Mouse (Mus musculus) hindbrain, embryonic 13.5 days (tissue): ENCODE data around the gene Sarnp. TPM values are rescaled to one million over a fixed set of nuclear protein-coding genes. Genes with fewer than 3 reads are reported as not detected.

Experiments
- ATAC-seq: fragments of 200-750 bp; cut with Nextera tagmentation; 2 replicates; pipeline ENCODE4 v1.8.0; 2017; ENCODE audit warnings: moderate TSS enrichment; ENCODE audit not compliant: low FRiP score
- H3K27ac ChIP-seq: fragments of 300-500 bp; sonication (generic); 2 replicates; pipeline ENCODE4 v1.5.1; 2015; ENCODE audit warnings: inconsistent platforms, mild to moderate bottlenecking, moderate library complexity
- H3K27me3 ChIP-seq: fragments of 300-500 bp; sonication (generic); 2 replicates; pipeline ENCODE4 v1.6.1; 2015; ENCODE audit warnings: mild to moderate bottlenecking, inconsistent platforms
- H3K36me3 ChIP-seq: fragments of 300-500 bp; sonication (generic); 2 replicates; pipeline ENCODE4 v1.6.1; 2015; ENCODE audit warnings: mild to moderate bottlenecking, inconsistent platforms
- H3K4me1 ChIP-seq: fragments of 300-500 bp; sonication (generic); replicated peaks from 2 replicates; pipeline ENCODE4 v1.6.1; 2015; ENCODE audit warnings: inconsistent platforms
- H3K4me2 ChIP-seq: fragments of 300-500 bp; sonication (generic); 2 replicates; pipeline ENCODE4 v1.6.1; 2015; ENCODE audit warnings: inconsistent platforms, mild to moderate bottlenecking, moderate library complexity
- H3K4me3 ChIP-seq: fragments of 300-500 bp; sonication (generic); 2 replicates; pipeline ENCODE4 v1.5.1; 2015; ENCODE audit warnings: mild to moderate bottlenecking, inconsistent platforms
- H3K9ac ChIP-seq: fragments of 300-500 bp; sonication (generic); 2 replicates; pipeline ENCODE4 v1.6.1; 2015; ENCODE audit warnings: mild to moderate bottlenecking, inconsistent platforms
- H3K9me3 ChIP-seq: fragments of 300-500 bp; sonication (generic); 2 replicates; pipeline ENCODE4 v1.6.1; 2016; ENCODE audit warnings: inconsistent platforms
- WGBS: fragments of 180-500 bp; shearing (Covaris S2); methylation state at CpG from one replicate; pipeline ENCODE4 v1.1.7; 2015; 5-methylcytosine and 5-hydroxymethylcytosine counted together
- polyA plus RNA-seq: library from polyadenylated mRNA; unstranded; fragments of >200 nt; fragmentation: Nextera tagmentation; extraction: Ambion mirVana; gene quantifications from 2 replicates; pipeline ENCODE4 v1.2.1, GENCODE M21; 2015

Sarnp gene
- polyA plus RNA-seq, 1 experiment from 2014 or later = 190 TPM

- Histone ChIP-seq H3K27me3 (peaks cover 15% of the 10 kb centered on the region; the same call in 1 of the 2 replicates), H3K27ac (no peak overlapping the region)
Observed at GRCm38 (mm10) chr10:128912791-128913190, 95.7 kb downstream of the Sarnp start.

GRCm38 (mm10) chr10:128913219-128913618, 96.1 kb downstream of the Sarnp start:
- no peak overlapping the region for H3K4me2 ChIP-seq
- peaks cover 37% of the 10 kb centered on the region for H3K4me1 ChIP-seq
- peaks cover 19% of the 10 kb centered on the region for H3K36me3 ChIP-seq
- H3K9me3 ChIP-seq = no peaks in the 10 kb centered on the region
- no peak overlapping the region for H3K27ac ChIP-seq
- ATAC-seq = peak; percentile 8; the same call in 1 of the 2 replicates
- WGBS = 13% methylated on average over 5 of the region's 5 CpGs
- no peak overlapping the region for H3K4me3 ChIP-seq
- H3K27me3 ChIP-seq = peaks cover 11% of the 10 kb centered on the region; the same call in 1 of the 2 replicates
- H3K9ac ChIP-seq = no peak overlapping the region

More at GRCm38 (mm10) chr10:128912791-128913190, 95.7 kb downstream of the Sarnp start:
- peaks cover 32% of the 10 kb centered on the region for H3K4me1 ChIP-seq
- H3K36me3 ChIP-seq = peaks cover 15% of the 10 kb centered on the region
- no peaks in the 10 kb centered on the region for H3K9me3 ChIP-seq
- no peak overlapping the region for H3K9ac ChIP-seq
- H3K4me2 ChIP-seq = no peak overlapping the region
- WGBS = 78% methylated on average over 4 of the region's 4 CpGs
- H3K4me3 ChIP-seq = no peak overlapping the region
- ATAC-seq = no peak

- Histone ChIP-seq H3K4me2 (no peak overlapping the region), H3K27ac (no peak overlapping the region), H3K36me3 (peaks cover 23% of the 10 kb centered on the region), H3K9ac (no peak overlapping the region), H3K27me3 (0 out of 2 replicates have a peak, but pooled peaks cover 7% of the 10 kb centered on the region), H3K9me3 (no peaks in the 10 kb centered on the region), H3K4me1 (peaks cover 41% of the 10 kb centered on the region), H3K4me3 (no peak overlapping the region)
- ATAC-seq = no peak; the same call in 1 of the 2 replicates
- 68% methylated on average over 12 of the region's 12 CpGs for WGBS
Observed at GRCm38 (mm10) chr10:128913696-128914095, 96.6 kb downstream of the Sarnp start.

GRCm38 (mm10) chr10:128915550-128915949, 98.4 kb downstream of the Sarnp start:
- Histone ChIP-seq H3K27ac (no peak overlapping the region), H3K27me3 (0 out of 2 replicates have a peak, but pooled peaks cover 4% of the 10 kb centered on the region), H3K4me3 (no peak overlapping the region), H3K4me2 (no peak overlapping the region), H3K9ac (no peak overlapping the region), H3K36me3 (peaks cover 30% of the 10 kb centered on the region), H3K4me1 (peaks cover 42% of the 10 kb centered on the region), H3K9me3 (no peaks in the 10 kb centered on the region)
- no peak for ATAC-seq
- 85% methylated on average over 2 of the region's 2 CpGs for WGBS

GRCm38 (mm10) chr10:128916665-128917064, 99.5 kb downstream of the Sarnp start:
- Histone ChIP-seq H3K4me1 (peaks cover 46% of the 10 kb centered on the region), H3K4me2 (no peak overlapping the region), H3K27ac (no peak overlapping the region), H3K9ac (no peak overlapping the region), H3K9me3 (no peaks in the 10 kb centered on the region), H3K36me3 (peaks cover 30% of the 10 kb centered on the region), H3K27me3 (no peaks in the 10 kb centered on the region), H3K4me3 (no peak overlapping the region)
- 94% methylated on average over 3 of the region's 3 CpGs for WGBS
- ATAC-seq = no peak

GRCm38 (mm10) chr10:128917400-128917799, 100.3 kb downstream of the Sarnp start:
- ATAC-seq = no peak
- Histone ChIP-seq H3K4me3 (no peak overlapping the region), H3K27ac (no peak overlapping the region), H3K4me2 (no peak overlapping the region), H3K4me1 (peaks cover 53% of the 10 kb centered on the region), H3K9ac (no peak overlapping the region), H3K27me3 (no peaks in the 10 kb centered on the region), H3K36me3 (peaks cover 30% of the 10 kb centered on the region), H3K9me3 (no peaks in the 10 kb centered on the region)
- WGBS = 94% methylated on average over 6 of the region's 6 CpGs

GRCm38 (mm10) chr10:128918246-128918645, 101.1 kb downstream of the Sarnp start:
- WGBS = 74% methylated on average over 7 of the region's 7 CpGs
- Histone ChIP-seq H3K27ac (peak overlapping the region; percentile 74), H3K4me2 (no peak overlapping the region), H3K36me3 (peaks cover 30% of the 10 kb centered on the region), H3K9me3 (no peaks in the 10 kb centered on the region), H3K4me3 (no peak overlapping the region), H3K4me1 (peaks cover 58% of the 10 kb centered on the region), H3K9ac (peak overlapping the region; percentile 24), H3K27me3 (no peaks in the 10 kb centered on the region)
- ATAC-seq = no peak

GRCm38 (mm10) chr10:128919203-128919631, 102.1 kb downstream of the Sarnp start:
- 15% methylated on average over 6 of the region's 6 CpGs for WGBS
- peaks cover 59% of the 10 kb centered on the region for H3K4me1 ChIP-seq
- peak overlapping the region; percentile 35; the same call in 1 of the 2 replicates for H3K9ac ChIP-seq

GRCm38 (mm10) chr10:128919966-128920365, 102.8 kb downstream of the Sarnp start:
- H3K9me3 ChIP-seq = no peaks in the 10 kb centered on the region
- 88% methylated on average over 7 of the region's 7 CpGs for WGBS
- ATAC-seq = no peak

More at GRCm38 (mm10) chr10:128919203-128919631, 102.1 kb downstream of the Sarnp start:
- Histone ChIP-seq H3K27me3 (no peaks in the 10 kb centered on the region), H3K36me3 (peaks cover 30% of the 10 kb centered on the region), H3K4me2 (no peak overlapping the region; the same call in 1 of the 2 replicates), H3K4me3 (no peak overlapping the region), H3K27ac (peak overlapping the region; percentile 74), H3K9me3 (no peaks in the 10 kb centered on the region)
- peak; percentile 2; the same call in 1 of the 2 replicates for ATAC-seq

GRCm38 (mm10) chr10:128920736-128921161, 103.6 kb downstream of the Sarnp start:
- no peaks in the 10 kb centered on the region for H3K27me3 ChIP-seq
- H3K4me1 ChIP-seq = peaks cover 61% of the 10 kb centered on the region
- H3K27ac ChIP-seq = peak overlapping the region; percentile 74; the same call in 1 of the 2 replicates
- ATAC-seq = no peak
- peaks cover 27% of the 10 kb centered on the region for H3K36me3 ChIP-seq
- H3K4me2 ChIP-seq = no peak overlapping the region
- H3K9me3 ChIP-seq = no peaks in the 10 kb centered on the region
- H3K4me3 ChIP-seq = no peak overlapping the region
- H3K9ac ChIP-seq = 0 out of 2 replicates have a peak overlapping the region, but pooled peaks have one; percentile 91
- 74% methylated on average over 3 of the region's 3 CpGs for WGBS

More at GRCm38 (mm10) chr10:128919966-128920365, 102.8 kb downstream of the Sarnp start:
- peak overlapping the region; percentile 74 for H3K27ac ChIP-seq
- H3K4me3 ChIP-seq = no peak overlapping the region
- peaks cover 61% of the 10 kb centered on the region for H3K4me1 ChIP-seq
- H3K36me3 ChIP-seq = peaks cover 30% of the 10 kb centered on the region
- no peak overlapping the region for H3K4me2 ChIP-seq
- H3K27me3 ChIP-seq = no peaks in the 10 kb centered on the region
- H3K9ac ChIP-seq = peak overlapping the region; percentile 35

- Histone ChIP-seq H3K4me2 (0 out of 2 replicates have a peak overlapping the region, but pooled peaks have one; percentile 71), H3K4me3 (no peak overlapping the region), H3K27me3 (no peaks in the 10 kb centered on the region), H3K36me3 (peaks cover 27% of the 10 kb centered on the region), H3K9me3 (no peaks in the 10 kb centered on the region), H3K9ac (0 out of 2 replicates have a peak overlapping the region, but pooled peaks have one; percentile 91), H3K4me1 (peaks cover 61% of the 10 kb centered on the region), H3K27ac (no peak overlapping the region)
- WGBS = 67% methylated on average over 1 of the region's 1 CpGs
- no peak for ATAC-seq
Observed at GRCm38 (mm10) chr10:128921251-128921650, 104.1 kb downstream of the Sarnp start.

GRCm38 (mm10) chr10:128921883-128922821, 105.0 kb downstream of the Sarnp start:
- Histone ChIP-seq H3K27ac (no peak overlapping the region; the same call in none of the 2 replicates), H3K9ac (peak overlapping the region; percentile 91), H3K36me3 (peaks cover 22% of the 10 kb centered on the region), H3K4me3 (peak overlapping the region; percentile 84), H3K4me1 (peaks cover 61% of the 10 kb centered on the region), H3K4me2 (peak overlapping the region; percentile 71), H3K27me3 (0 out of 2 replicates have a peak, but pooled peaks cover 6% of the 10 kb centered on the region), H3K9me3 (no peaks in the 10 kb centered on the region)
- WGBS = 70% methylated on average over 16 of the region's 16 CpGs
- ATAC-seq = peak; percentile 3; the same call in 1 of the 2 replicates
